Mouse (Mus musculus): Measurements from ENCODE around the gene Xrcc1.

GRCm38 (mm10) chr7:24564607-24565265 is 18.6 kb downstream of the Xrcc1 start:
- TF ChIP-seq POLR2A (IDR thresholded peaks at IDR 0.05; ENCODE audit: insufficient read depth, low read depth, low read length) (no peak), CTCF (IDR thresholded peaks at IDR 0.05; ENCODE audit: insufficient read depth, low read depth, low read length) (peak; percentile 86)

Data from olfactory bulb, adult 2 months (tissue).